Mouse (Mus musculus): ENCODE results near the gene Slc22a17.

- no peak for TF ChIP-seq GATA1 (IDR thresholded peaks at IDR 0.05; ENCODE audit: borderline replicate concordance, low read length)
- TF ChIP-seq FLI1 (IDR thresholded peaks at IDR 0.05; ENCODE audit: low read length): no peak
These were observed 18.4 kb downstream of the Slc22a17 start for GRCm38 (mm10) chr14:54894296-54895151.
